Mouse (Mus musculus): Measurements from ENCODE around the gene Abi2.

GRCm38 (mm10) chr1:60510584-60510983 lies 101.2 kb downstream of the Abi2 start:
- TF ChIP-seq HCFC1 (IDR thresholded peaks at IDR 0.05; ENCODE audit: borderline replicate concordance, insufficient read depth, low read length), result no peak
- TF ChIP-seq MAFK (IDR thresholded peaks at IDR 0.05; ENCODE audit: insufficient read depth, low read depth, low read length), result no peak
- TF ChIP-seq CHD2 (IDR thresholded peaks at IDR 0.05; ENCODE audit: low read depth, low read length), result no peak
- no peak for TF ChIP-seq ZC3H11A (IDR thresholded peaks at IDR 0.05; ENCODE audit: borderline replicate concordance, low read depth, low read length)
- TF ChIP-seq ZNF384 (IDR thresholded peaks at IDR 0.05; ENCODE audit: low read depth, low read length), result no peak
